Mouse (Mus musculus) liver, embryonic 14.5 days (tissue): ENCODE measurements around the gene Dclre1c.

Source experiments
- CTCF ChIP-seq: IDR thresholded peaks from 2 replicates; pipeline ENCODE4 v1.5.1; 2016; ENCODE audit warnings: antibody characterized with exemption, low read depth, control low read depth
- EP300 ChIP-seq: IDR thresholded peaks from 2 replicates; pipeline ENCODE4 v1.6.1; 2016; ENCODE audit warnings: antibody characterized with exemption, low read depth

DNA sequence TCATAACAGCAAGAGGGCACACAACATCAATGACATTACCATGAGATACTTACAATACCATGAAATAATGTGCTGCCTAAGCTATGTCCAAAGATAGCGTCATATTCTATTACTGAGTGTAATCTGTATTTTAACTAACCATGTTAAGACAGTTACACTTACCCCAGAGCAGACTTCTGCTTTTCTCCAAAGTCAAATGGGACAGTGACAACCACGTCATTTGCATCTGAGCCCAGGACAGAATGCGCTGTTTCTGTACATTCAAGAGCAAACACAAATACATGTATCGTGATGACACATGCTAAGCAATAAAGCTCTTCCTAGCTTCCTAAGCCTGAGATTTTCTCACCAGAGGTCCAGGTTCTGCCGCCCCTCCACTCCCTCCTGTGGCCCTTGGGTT is 77.0 kb downstream of the Dclre1c start:
- no peak for TF ChIP-seq CTCF
- no peak for TF ChIP-seq EP300
